Mouse (Mus musculus) kidney, adult 8-10 months (tissue): ENCODE results near the gene Ddx24.

Experiments used
- DNase-seq, 2 experiments: peaks; one replicate each; pipeline ENCODE4 v3.0.0; 2022

Ddx24 gene

DNA sequence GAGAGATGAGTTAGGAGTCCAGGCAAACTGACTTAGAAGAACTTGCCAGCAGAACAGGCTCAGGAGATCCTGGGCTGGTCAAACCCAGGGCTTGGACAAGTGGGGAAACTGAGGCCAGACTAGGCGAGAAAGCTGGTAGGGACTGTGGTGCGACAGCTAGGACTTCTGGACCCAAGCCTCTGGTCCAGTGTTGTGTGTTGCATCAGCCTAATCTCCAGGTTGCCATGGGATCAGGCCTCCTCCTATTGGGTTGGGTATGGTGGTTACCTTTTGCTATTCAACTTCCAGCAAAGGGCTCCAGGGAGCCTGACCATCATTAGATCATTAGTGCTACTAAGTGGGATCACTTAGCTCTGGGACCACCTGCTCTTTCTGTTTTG is 36.3 kb downstream of the Ddx24 start:
- DNase-seq, result no peak

DNA sequence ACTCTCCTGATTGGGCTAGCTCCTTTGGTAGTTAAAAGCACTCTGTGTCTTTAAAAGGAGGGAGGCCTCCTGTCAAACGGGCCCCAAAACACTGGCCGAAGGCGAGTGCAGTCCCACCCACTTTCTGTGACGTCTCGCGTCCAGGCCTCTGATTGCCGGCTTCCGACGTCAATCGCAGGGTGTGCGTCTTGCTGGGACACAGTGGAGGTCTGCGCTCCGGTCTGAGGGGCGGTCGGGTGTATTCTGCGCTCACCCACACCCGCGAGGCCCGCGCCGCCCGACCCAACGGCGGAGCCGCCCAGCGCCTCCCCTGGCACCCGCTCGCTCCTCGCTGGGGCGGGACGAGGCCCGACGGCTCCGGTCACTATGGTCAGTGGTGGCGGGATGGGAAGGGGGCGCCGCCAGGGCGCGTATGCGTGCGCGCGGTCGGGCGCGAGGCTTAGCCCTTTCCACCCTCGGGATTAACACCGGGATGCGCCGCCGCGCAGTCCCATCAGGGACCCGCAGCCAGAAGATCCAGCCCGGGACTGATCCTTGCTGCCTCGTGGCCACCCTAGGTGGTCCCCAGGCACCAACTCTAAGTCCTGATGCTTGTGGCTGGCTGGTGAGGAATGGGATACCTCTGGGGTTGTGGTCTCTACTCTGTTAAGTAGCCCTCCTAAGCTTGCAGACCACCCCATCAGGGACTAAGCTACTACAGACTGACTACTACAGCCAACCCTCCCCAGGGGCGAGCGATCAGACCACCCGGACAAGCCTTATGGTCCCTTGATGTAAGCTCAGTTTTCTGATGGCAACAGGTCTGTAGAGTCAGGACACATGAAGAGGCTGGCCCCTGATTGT is 36.9 kb downstream of the Ddx24 start, which contains the start of gene Otub2:
TSS of gene Otub2 (plus strand) at position 178 of the 843 bp plus-strand sequence.
- peak; percentile 97 for DNase-seq

- no peak for DNase-seq
Measured at GRCm38 (mm10) chr12:103380226-103380625, 45.4 kb downstream of the Ddx24 start.

DNA sequence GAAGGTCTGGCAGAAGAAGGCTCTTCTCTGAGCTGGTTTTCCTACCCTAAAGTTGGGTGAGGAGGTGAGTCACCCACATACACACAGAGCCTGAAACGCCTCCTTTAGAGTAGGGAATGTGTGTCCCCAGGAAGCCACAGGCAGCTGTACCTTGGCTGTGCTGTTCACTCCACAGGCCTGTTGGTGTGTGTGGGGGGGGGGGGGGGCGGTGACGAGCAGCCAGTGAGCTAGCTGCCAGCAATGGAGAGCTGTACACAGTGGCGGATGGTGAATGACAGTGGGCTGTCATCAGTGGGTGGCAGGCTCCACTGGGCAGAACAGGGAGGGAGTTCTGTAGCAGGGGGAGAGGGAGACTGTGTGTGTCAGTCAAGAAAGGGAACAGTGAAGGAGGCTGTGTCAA is 48.9 kb downstream of the Ddx24 start:
- DNase-seq, result no peak

DNA sequence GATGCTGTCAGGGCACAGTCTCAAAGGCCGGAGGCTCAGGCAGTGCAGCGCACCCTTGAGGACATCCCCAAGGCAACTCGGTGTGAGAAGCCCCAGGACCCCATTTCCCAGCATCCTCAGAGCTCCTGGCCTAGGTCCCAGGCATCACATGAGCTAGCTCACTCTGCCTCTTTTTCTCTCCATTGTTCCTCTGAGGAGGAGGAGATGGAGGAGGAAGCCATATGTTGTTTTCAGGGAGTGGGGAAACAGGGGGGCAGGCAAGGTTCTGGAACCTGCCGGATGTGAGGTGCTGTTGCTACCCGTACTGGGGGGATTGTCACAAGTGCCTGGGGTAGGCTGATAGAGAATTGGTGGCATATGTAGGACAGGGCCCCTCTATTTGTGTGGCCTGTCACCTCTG is 49.5 kb downstream of the Ddx24 start:
- no peak for DNase-seq

GRCm38 (mm10) chr12:103373530-103374236 is 51.9 kb downstream of the Ddx24 start:
- no peak for DNase-seq

DNA sequence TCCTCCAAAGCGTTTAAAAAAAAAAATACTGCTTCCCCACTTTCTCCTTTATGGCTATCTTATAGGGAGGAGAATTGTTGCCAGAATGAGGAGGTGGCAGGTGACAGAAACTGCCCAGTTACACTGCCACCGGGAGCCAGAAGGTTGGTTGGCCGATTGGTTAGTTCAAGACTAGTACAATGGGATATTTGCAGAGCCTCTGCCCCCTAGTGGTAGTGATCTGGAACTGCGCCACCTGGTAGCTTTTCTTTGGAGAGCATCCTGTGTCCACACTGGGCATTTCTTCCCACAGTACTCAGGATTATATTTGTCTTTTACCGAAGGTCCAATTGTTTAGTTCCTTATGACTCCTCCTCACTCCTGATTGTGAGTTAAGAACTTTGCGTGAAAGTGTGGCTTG is 53.9 kb downstream of the Ddx24 start:
- DNase-seq, result peak; percentile 28 to 67

- no peak for DNase-seq
Measured at GRCm38 (mm10) chr12:103370861-103371260, 54.8 kb downstream of the Ddx24 start.

DNA sequence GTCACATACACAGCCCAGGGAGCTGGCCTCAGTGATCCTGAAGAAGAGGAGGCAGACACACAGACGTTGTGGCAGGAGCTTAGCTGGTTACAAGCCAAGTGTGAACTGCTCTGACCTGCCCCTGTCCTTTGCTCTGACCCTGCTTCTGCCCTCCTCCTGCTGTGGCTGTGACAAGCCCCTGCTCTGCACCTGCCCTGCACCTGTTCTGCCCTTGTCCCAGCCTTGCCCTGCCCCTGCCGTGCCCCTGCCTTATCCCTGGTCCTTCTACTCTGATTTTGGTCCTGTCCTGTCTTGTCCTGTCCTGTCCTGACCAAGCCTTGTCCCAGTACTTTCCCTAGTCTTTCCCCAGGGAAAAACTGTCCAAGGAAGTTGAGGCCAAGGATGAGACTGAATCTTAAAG is 56.9 kb downstream of the Ddx24 start:
- no peak for DNase-seq

- no peak for DNase-seq
Measured at GRCm38 (mm10) chr12:103368326-103368669, 57.3 kb downstream of the Ddx24 start.

- DNase-seq, result peak in 1 of 2 experiments; percentile 71
Measured at GRCm38 (mm10) chr12:103367620-103368325, 57.9 kb downstream of the Ddx24 start.

DNA sequence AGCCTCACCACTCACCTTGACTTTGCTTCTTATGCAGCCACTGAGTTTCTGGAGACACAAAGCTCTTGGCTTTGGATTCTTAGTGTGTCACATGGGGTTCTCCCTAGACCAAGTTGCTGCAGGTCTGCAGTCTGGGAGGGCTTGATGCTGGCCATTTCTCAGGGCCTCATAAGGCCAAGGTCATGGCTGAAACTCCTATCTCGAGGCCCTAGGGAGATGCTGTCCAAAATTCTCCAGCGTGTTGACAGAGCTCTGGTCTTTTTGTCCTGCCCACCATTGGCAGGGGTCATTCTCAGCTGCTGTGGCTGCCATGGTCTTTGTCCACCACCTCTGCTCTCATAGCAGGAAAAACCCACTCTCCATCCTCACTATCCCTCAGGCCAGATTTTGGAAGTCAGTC is 58.5 kb downstream of the Ddx24 start:
- DNase-seq, result no peak

DNA sequence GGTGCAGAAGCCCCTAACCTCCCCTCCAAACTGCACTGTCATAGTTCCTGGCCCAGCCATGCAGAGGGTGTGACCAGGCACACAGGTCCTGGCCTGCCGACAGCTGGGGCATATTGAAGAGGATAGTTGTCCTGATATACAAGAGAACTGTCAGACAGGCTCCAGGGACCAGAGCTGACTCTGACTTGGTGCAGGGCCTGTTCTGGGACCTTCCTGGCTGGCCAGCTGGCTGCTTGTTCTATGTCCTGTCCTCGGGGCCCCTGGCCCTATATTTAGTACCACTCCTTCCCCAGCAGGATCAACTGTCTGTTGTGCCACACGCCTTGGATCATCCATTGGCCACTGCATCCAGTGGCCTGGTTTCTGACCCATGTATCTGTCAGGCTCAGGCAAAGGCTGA is 63.3 kb downstream of the Ddx24 start:
- no peak for DNase-seq

DNA sequence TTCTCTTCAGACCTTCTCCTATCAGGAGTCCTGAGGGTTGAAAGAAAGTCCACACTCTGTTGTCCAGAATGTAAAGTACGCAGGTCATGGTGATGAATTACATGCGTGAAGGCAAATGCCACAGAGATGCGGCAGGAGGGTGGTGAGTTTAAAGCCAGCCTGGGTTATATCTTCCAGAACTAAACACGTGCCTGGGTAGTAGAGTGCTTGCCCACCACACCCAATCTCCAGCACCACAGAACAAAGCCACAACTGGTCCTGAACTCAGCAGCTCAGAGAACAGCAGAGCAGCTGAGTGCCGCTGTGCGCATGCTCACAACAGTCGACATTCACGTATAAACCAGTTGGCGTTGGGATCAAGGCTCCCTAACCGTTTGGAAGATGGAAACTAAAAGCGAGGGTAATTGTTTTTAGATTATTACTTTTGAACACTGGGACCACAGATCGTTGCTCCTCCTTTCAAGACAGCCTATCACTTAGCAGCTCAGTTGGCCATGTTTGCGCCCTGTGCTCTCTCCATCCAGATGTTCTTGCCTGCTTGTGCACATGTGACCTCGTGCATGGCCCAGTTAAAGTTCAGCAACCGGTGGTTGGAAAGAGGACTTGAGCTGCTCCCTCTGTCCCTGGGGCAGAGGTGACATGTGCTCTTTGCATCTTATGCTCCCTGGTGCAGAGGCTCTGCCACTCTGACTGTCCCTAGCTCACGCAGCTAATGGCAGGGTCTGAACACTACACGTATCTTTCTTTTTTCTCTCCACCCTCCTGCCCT is 63.9 kb downstream of the Ddx24 start:
- DNase-seq, result no peak

GRCm38 (mm10) chr12:103360812-103361211 is 64.8 kb downstream of the Ddx24 start:
- DNase-seq, result no peak

DNA sequence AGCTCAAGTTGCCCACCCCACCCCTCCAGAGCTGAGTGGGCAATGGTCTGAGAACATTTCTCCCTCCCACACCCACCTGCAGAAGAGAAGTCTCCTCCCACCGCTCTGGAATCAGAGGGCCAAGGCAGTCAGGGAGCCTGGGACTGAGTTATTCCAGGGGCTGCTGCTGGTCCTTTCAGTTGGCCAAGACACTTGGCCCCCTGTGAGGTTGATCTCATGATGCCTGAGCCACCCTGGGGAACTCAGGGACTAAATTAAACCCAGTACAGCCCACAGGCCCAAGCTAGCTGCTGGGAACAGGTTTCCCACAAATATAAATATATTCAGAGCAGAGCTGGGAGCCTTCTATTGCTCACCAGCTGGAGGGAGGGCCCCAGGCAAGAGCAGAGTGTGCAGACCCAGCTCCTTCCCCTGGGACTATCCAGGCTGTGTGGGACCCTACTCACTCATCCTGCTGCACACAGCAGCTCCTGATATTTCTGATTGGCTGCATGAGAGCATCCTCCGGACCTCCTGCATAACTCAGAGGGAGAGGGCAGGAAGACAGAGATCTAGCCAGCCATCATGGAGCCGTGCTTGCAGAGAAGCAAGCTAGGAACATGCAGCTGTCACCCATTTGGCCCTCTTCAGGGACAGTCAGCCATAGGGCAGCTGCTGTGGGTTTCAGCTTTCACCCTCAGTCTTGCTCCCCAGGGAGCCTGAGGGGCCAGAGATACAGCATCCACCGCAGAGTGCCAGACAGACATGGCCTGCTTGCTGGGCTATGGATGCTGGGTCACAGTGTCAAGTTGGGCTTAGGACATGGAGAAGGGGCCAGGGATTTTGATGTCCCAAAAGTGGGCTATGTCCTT is 66.5 kb downstream of the Ddx24 start:
- DNase-seq, result no peak

DNA sequence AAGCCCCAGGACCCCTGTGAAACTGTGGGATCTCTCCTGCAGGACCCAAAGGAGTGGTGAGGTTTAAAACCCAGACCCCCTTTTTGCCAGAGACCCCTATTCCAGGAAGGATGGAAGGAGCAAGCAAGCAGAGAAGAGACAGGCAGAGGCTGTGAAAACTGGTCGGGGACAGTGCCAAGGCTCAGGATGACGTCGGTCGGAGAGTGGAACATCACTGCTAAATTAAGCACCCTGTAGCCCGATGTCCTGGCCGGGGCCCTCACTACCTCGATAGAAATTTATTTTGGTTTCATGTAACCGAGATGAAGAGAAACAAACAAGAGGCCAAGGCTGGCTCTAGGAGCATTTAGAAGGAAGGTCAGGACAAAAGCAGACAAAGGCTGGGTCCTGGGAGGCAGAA is 67.4 kb downstream of the Ddx24 start:
- no peak for DNase-seq
